In genomic region chr1:180514077-180514476, GRCm38 (mm10) we compare ENCODE assay signal across 1 mouse cellular context.
A peak's percentile ranks its signal among the peaks of the same experiment; 100 is the strongest.
TF ChIP-seq lines count a peak whose summit lies in the region.

No protein-coding gene starts in this region.

TF ChIP-seq in CH12.LX, 34 proteins besides CTCF, POLR2A, EP300 and RAD21 (continued from another document):
- TF ChIP-seq USF1 (IDR thresholded peaks at IDR 0.05; ENCODE audit: low read depth, low read length): no peak; the same call in 1 of the 2 replicates
- TF ChIP-seq MEF2A (IDR thresholded peaks at IDR 0.05; ENCODE audit: borderline replicate concordance, low read depth, low read length): peak; percentile 95
- TF ChIP-seq SMC3 (IDR thresholded peaks at IDR 0.05; ENCODE audit: low read depth, low read length): peak; percentile 34
- TF ChIP-seq POLR2AphosphoS2 (IDR thresholded peaks at IDR 0.05; ENCODE audit: low read depth, low read length): no peak
- TF ChIP-seq RCOR1 (conservative IDR thresholded peaks at IDR 0.05; ENCODE audit: low read depth, low read length): peak; percentile 73; the same call in 1 of the 2 replicates
- TF ChIP-seq TBP (conservative IDR thresholded peaks at IDR 0.05; ENCODE audit: low read depth, low read length): peak; percentile 45; the same call in 1 of the 2 replicates
- TF ChIP-seq CHD1 (IDR thresholded peaks at IDR 0.05; ENCODE audit: low read depth, low read length): no peak
- peak; percentile 90 for TF ChIP-seq MAFK (IDR thresholded peaks at IDR 0.05; ENCODE audit: insufficient replicate concordance, low read length)
- peak; percentile 64; the same call in 1 of the 2 replicates for TF ChIP-seq JUND (conservative IDR thresholded peaks at IDR 0.05; ENCODE audit: low read depth, low read length)
- TF ChIP-seq ETS1 (conservative IDR thresholded peaks at IDR 0.05; ENCODE audit: low read depth, low read length): peak; percentile 95
- no peak for TF ChIP-seq USF2 (conservative IDR thresholded peaks at IDR 0.05; ENCODE audit: low read depth, low read length)
- peak; percentile 43; the same call in 1 of the 2 replicates for TF ChIP-seq JUN (IDR thresholded peaks at IDR 0.05; ENCODE audit: insufficient read depth, low read depth, low read length)
- TF ChIP-seq ZNF384 (IDR thresholded peaks at IDR 0.05; ENCODE audit: low read depth, low read length): no peak
- TF ChIP-seq TCF12 (IDR thresholded peaks at IDR 0.05; ENCODE audit: low read depth, low read length): peak; percentile 90
- no peak for TF ChIP-seq E2F4 (IDR thresholded peaks at IDR 0.05; ENCODE audit: insufficient replicate concordance, low read depth, low read length)
- no peak for TF ChIP-seq NELFE (IDR thresholded peaks at IDR 0.05; ENCODE audit: low read depth, low read length)
- 0 out of 2 replicates have a peak, but pooled peaks have one; percentile 24 for TF ChIP-seq KAT2A (IDR thresholded peaks at IDR 0.05; ENCODE audit: insufficient replicate concordance, low read length)
- no peak for TF ChIP-seq ZC3H11A (IDR thresholded peaks at IDR 0.05; ENCODE audit: low read depth, low read length)
